Mouse (Mus musculus): Measurements from ENCODE around the gene Slc10a6. TPM values are rescaled to one million over a fixed set of nuclear protein-coding genes. Genes with fewer than 3 reads are reported as not detected.

Gene Slc10a6
- total and polyA plus RNA-seq, 2 experiments from 2014 or later: 1.7 TPM; not detected in 1

- no peak overlapping the region for H3K27ac ChIP-seq (ENCODE audit: low read depth, low read length)
- WGBS: 96% methylated on average over 9 of the region's 9 CpGs
- no peaks in the 10 kb centered on the region for H3K36me3 ChIP-seq (ENCODE audit: insufficient read depth, low read length)
- H3K27me3 ChIP-seq (ENCODE audit: insufficient read depth, low read length): no peaks in the 10 kb centered on the region
- H3K4me2 ChIP-seq (ENCODE audit: low read depth, low read length, poor library complexity, severe bottlenecking): no peak overlapping the region
- ATAC-seq (ENCODE audit: low FRiP score): no peak
- no peak overlapping the region for H3K9ac ChIP-seq (replicated peaks; ENCODE audit: low read length, poor library complexity, severe bottlenecking)
- H3K9me3 ChIP-seq (ENCODE audit: low read length): no peaks in the 10 kb centered on the region
- no peaks in the 10 kb centered on the region for H3K4me1 ChIP-seq (ENCODE audit: insufficient read depth, low read length)
- no peak overlapping the region for H3K4me3 ChIP-seq (ENCODE audit: low read depth, low read length)
- no peak for DNase-seq (ENCODE audit: low spot score)
- TF ChIP-seq CTCF (IDR thresholded peaks at IDR 0.05): no peak
Measured at GRCm38 (mm10) chr5:103560546-103560945, 68.7 kb downstream of the Slc10a6 start.

Other genes starting within 250 kb of the Slc10a6 start
- gene Ptpn13, start 204.2 kb downstream of the Slc10a6 start, total RNA-seq (2014; rRNA removed): 14.1 and 18.0 TPM in 2 replicates
- 1.9 and 2.6 TPM in 2 replicates for gene Ptpn13, start 204.2 kb downstream of the Slc10a6 start, polyA plus RNA-seq (2015; fragmentation: Nextera tagmentation; extraction: Ambion mirVana)
- gene 1700016H13Rik, start 26.6 kb upstream of the Slc10a6 start, total RNA-seq (2014; rRNA removed): 0.61 TPM in 1 of 2 replicates, not detected in the other
- 0.25 and 0.30 TPM in 2 replicates for gene 1700016H13Rik, start 26.6 kb upstream of the Slc10a6 start, polyA plus RNA-seq (2015; fragmentation: Nextera tagmentation; extraction: Ambion mirVana)
- gene Aff1, start 63.0 kb upstream of the Slc10a6 start, total RNA-seq (2014; rRNA removed): 5.7 and 6.4 TPM in 2 replicates
- 0.82 and 1.6 TPM in 2 replicates for gene Aff1, start 63.0 kb upstream of the Slc10a6 start, polyA plus RNA-seq (2015; fragmentation: Nextera tagmentation; extraction: Ambion mirVana)